Mouse (Mus musculus) urinary bladder, adult 18-20 months (tissue): ENCODE results near the gene Ccr1.

Experiments used
- DNase-seq, 2 experiments: peaks; one replicate each; pipeline ENCODE4 v3.0.0; 2022; ENCODE audit warnings: low spot score in 2 of 2, mixed read lengths in 2 of 2

Ccr1 gene

DNA sequence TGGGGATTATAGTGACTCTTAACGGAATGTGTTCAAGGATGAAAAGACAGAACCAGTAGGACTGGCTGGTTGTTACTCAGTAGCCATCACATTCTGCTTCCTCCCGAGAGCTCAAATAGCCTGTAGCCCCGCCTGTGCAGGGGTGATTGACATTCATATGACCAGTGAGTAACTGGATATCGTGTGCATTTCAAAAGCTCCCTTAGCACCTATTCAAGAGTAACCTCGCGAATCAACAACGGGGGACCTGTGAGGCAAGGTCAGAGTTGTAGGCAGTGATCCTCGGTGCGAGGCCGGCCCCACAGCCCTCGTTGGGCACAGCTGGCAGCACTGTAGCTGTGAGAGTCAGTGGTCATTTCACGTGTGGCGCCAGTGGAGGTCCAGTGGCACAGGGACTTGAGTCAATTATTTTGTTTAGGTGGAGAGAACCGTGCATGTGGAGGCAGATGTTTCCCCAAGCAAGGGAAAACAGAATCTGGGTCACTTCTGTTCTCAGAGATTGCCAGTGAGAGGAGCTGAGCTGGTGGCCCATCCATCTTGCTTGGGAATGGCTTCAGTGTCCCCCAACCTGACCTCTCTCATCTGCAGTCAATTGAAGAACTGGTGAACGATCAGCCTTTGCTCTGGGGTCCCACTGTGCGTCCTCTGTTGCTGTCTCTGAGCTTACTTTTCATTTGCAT is 41.1 kb downstream of the Ccr1 start:
- DNase-seq = peak in 1 of 2 experiments; percentile 12

DNA sequence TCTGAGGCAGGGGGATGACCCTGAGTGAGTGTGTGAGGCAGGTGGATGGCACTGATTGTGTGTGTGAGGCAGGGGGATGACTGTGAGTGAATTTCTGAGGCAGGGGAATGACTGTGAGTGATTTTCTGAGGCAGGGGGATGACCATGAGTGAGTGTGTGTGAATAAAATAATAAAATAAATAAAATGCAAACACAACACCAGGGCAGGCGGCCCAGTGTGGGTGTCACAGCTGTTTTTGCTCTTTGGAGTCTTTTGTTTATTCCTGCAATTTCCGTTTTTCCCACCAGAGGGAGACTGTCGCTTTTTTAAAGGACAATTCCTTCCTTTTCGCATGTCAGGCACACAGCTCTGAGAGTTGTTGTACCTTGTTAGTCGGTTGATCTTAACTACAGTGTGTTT is 42.5 kb downstream of the Ccr1 start:
- peak; percentile 24 to 29 for DNase-seq

- DNase-seq = peak; percentile 81 to 87
Measured at GRCm38 (mm10) chr9:123925101-123925946, 43.2 kb downstream of the Ccr1 start.

- peak; percentile 91 to 94 for DNase-seq
Measured at GRCm38 (mm10) chr9:123924589-123925066, 43.9 kb downstream of the Ccr1 start.

- DNase-seq = peak; percentile 59 to 65
Measured at GRCm38 (mm10) chr9:123924035-123924434, 44.5 kb downstream of the Ccr1 start.

DNA sequence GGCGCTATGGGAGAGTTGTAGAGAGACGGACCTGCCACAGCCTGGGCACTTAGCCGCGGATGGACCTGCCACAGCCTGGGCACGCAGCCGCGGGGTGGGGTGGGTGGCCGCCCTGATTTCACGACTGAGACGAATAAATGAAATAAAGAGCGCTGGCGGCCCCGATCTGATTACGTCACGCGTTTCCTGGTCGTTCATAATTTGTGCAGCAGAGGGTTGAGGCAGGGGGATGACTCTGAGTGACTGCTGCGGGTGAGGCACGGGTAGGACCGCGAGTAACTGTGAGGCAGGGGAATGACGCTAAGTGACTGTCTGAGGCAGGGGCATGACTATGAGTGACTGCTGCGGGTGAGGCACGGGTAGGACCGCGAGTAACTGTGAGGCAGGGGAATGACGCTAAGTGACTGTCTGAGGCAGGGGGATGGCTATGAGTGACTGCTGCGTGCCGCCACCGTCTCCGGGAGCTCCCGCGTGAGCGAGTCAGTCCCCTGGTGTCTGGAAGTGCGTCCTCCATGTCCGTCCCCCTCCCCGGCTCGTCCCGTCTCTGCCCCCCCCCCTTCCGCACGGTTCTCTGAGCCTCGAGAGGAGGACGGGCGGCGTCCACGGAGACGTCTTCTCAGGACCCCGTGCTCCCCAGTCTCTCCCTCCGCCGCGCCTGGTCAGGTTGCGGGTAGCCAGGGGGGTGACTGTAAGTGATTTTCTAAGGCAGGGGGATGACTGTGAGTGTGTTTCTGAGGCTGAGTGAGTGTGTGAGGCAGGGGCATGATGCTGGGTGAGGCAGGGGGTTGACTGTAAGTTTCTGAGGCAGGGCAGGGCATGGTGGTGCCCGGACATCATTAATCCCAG is 45.1 kb downstream of the Ccr1 start:
- DNase-seq = peak in 1 of 2 experiments; percentile 29
